Mouse (Mus musculus): ENCODE results near the gene Pdia5. TPM values are rescaled to one million over a fixed set of nuclear protein-coding genes. Genes with fewer than 3 reads are reported as not detected.

Gene Pdia5
- polyA plus RNA-seq, 1 experiment from 2014 or later, result 46.7 TPM

GRCm38 (mm10) chr16:35505786-35506185, 15.1 kb upstream of the Pdia5 start:
- Histone ChIP-seq H3K36me3 (no peaks in the 10 kb centered on the region), H3K9ac (no peak overlapping the region), H3K4me3 (replicated peaks) (no peak overlapping the region), H3K27ac (no peak overlapping the region), H3K9me3 (replicated peaks) (no peaks in the 10 kb centered on the region), H3K4me1 (replicated peaks) (no peaks in the 10 kb centered on the region; the same call in 1 of the 2 replicates), H3K27me3 (no peaks in the 10 kb centered on the region), H3K4me2 (no peak overlapping the region)
- DNase-seq, result no peak
- no peak for ATAC-seq (ENCODE audit: low read depth)
- WGBS (ENCODE audit: insufficient replicate concordance), result 73% methylated on average over 4 of the region's 4 CpGs

- Histone ChIP-seq H3K27ac (no peak overlapping the region), H3K4me3 (replicated peaks) (no peak overlapping the region), H3K4me2 (no peak overlapping the region), H3K27me3 (no peaks in the 10 kb centered on the region), H3K9ac (no peak overlapping the region), H3K4me1 (replicated peaks) (no peaks in the 10 kb centered on the region; the same call in 1 of the 2 replicates), H3K36me3 (no peaks in the 10 kb centered on the region), H3K9me3 (replicated peaks) (no peaks in the 10 kb centered on the region; the same call in 1 of the 2 replicates)
- DNase-seq (no peak), ATAC-seq (ENCODE audit: low read depth) (no peak)
- WGBS (ENCODE audit: insufficient replicate concordance), result 65% methylated on average over 8 of the region's 8 CpGs
Observed at GRCm38 (mm10) chr16:35504266-35504665, 13.6 kb upstream of the Pdia5 start.

DNA sequence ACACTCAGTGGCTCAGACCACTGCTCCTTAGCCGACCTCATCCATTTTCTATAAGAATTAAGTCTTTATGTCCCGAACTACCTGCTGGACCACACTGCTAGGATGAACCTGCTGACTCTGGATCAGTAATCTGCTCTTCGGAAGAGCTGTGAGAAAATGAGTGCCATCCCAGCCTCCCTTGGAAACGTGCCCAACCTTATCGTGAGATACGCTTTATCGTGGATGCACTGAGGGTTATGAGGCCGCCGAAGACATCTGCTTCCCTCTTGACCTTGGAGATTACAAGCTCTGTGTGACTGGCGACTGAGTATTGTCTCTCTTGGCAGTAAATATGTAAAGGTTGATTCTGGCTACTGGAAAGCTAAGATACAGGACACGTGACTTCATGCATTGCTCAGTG, 11.8 kb upstream of the Pdia5 start:
- WGBS (ENCODE audit: insufficient replicate concordance), result 73% methylated on average over 11 of the region's 11 CpGs
- ATAC-seq (ENCODE audit: low read depth), result no peak

DNA sequence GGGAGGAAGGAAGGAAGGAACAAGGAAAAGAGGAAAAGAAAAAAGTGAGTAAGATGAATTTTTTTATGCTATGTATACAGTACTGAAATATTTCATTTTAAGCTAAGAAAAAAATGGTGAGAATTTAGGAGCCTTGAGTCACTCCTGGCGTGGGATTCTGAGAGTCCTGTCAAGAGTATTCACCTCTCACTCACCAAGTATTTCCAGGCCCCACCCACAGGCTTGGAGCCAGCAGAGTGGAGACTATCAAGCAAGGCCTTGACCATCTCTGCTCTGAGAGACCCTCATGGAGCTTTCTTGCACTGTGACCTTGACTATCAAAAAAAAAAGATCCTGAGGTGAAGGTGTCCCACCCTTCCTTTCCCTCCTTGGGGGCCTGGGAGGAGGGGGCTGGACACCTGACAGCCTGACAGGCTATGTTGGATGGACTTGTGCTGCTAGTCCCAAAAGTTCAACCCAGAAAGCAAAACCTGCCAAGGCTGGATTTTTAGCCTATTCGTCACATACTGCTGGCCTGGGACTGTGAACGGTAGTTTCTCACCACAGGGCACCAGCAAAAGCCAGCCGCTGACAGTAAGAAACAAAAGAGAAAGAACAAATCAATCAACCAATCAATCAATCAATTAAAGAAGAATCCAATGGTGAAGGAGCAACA, 10.6 kb upstream of the Pdia5 start:
- H3K4me3 ChIP-seq (replicated peaks), result no peak overlapping the region
- no peak overlapping the region for H3K27ac ChIP-seq
- no peak overlapping the region for H3K4me2 ChIP-seq
- no peaks in the 10 kb centered on the region for H3K4me1 ChIP-seq (replicated peaks)
- H3K36me3 ChIP-seq, result no peaks in the 10 kb centered on the region
- 63% methylated on average over 4 of the region's 4 CpGs for WGBS (ENCODE audit: insufficient replicate concordance)
- no peaks in the 10 kb centered on the region for H3K27me3 ChIP-seq
- DNase-seq, result no peak
- ATAC-seq (ENCODE audit: low read depth), result no peak
- H3K9ac ChIP-seq, result no peak overlapping the region
- H3K9me3 ChIP-seq (replicated peaks), result no peaks in the 10 kb centered on the region; the same call in 1 of the 2 replicates

More for the DNA sequence above, 11.8 kb upstream of the Pdia5 start:
- Histone ChIP-seq H3K4me2 (no peak overlapping the region), H3K36me3 (no peaks in the 10 kb centered on the region), H3K27me3 (no peaks in the 10 kb centered on the region), H3K27ac (no peak overlapping the region), H3K4me3 (replicated peaks) (no peak overlapping the region), H3K9me3 (replicated peaks) (no peaks in the 10 kb centered on the region; the same call in 1 of the 2 replicates), H3K4me1 (replicated peaks) (no peaks in the 10 kb centered on the region), H3K9ac (no peak overlapping the region)
- DNase-seq, result no peak

- Histone ChIP-seq H3K9ac (no peak overlapping the region), H3K4me3 (replicated peaks) (no peak overlapping the region), H3K9me3 (replicated peaks) (no peaks in the 10 kb centered on the region; the same call in 1 of the 2 replicates), H3K4me2 (no peak overlapping the region), H3K4me1 (replicated peaks) (no peaks in the 10 kb centered on the region), H3K27me3 (no peaks in the 10 kb centered on the region), H3K27ac (no peak overlapping the region), H3K36me3 (no peaks in the 10 kb centered on the region)
- ATAC-seq (ENCODE audit: low read depth), result no peak
- DNase-seq, result no peak
- WGBS (ENCODE audit: insufficient replicate concordance), result 64% methylated on average over 3 of the region's 3 CpGs
Observed at GRCm38 (mm10) chr16:35500342-35500741, 9.7 kb upstream of the Pdia5 start.

DNA sequence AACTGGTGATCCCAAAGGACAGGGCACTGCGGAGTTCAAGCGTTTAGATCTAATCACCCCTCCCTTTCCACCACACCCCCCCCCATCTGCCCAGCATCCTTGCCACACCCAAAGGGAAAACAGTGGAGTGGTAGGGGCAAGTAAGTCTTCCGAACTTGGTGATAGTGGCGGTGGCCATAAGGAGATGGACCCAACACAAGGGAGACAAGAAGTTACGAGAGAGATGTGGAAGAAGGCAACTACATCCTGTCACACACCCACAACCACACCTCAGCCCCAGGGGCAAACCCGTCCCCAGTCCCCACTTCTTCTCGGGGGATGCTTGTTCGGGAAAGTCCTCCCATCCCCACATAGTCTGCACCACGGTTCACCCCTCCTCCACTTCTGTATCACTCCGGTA, 880 bp downstream of the Pdia5 start:
- H3K9ac ChIP-seq, result peak overlapping the region; percentile 69

DNA sequence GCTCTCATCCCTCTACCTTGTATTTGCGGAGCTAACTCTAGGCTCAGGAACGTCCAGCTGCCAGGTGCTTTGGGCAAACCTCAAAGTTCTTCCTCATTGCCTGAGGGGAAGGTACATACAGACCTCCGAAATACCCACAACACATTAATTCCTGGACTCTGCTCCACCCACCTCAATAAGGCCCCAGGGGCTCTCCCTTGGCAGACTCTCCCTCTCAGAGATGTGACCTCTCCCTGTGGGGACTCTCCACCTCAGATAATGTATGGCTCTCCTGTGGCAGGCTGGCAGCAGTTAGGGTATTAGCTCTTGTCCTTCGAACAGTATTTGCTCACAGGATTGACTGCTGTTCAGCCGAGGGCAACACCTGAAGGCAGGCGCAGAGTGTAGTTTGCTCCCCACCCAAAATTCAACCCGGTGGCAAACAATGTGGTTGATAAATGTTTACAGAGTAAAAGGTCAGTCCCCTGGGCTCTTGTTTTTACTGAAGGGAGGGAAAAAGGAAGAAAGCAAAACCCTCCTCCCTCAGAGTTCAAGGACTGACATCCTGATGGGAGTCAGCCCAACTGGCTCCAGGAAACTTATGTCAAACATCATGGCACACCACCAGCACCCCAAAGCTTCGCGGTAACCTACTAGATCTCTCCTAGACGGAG, 1.5 kb downstream of the Pdia5 start:
- Histone ChIP-seq H3K27ac (peak overlapping the region; percentile 41), H3K9me3 (replicated peaks) (no peaks in the 10 kb centered on the region), H3K4me2 (peak overlapping the region; percentile 75), H3K4me3 (replicated peaks) (peak overlapping the region; percentile 66), H3K9ac (0 out of 2 replicates have a peak overlapping the region, but pooled peaks have one; percentile 69), H3K4me1 (replicated peaks) (peaks cover 35% of the 10 kb centered on the region), H3K36me3 (no peaks in the 10 kb centered on the region), H3K27me3 (peaks cover 20% of the 10 kb centered on the region)
- DNase-seq (no peak), ATAC-seq (ENCODE audit: low read depth) (0 out of 2 replicates have a peak, but pooled peaks have one; percentile 24)
- 50% methylated on average over 10 of the region's 10 CpGs for WGBS (ENCODE audit: insufficient replicate concordance)

More for the DNA sequence above, 880 bp downstream of the Pdia5 start:
- peak overlapping the region; percentile 75 for H3K4me2 ChIP-seq
- H3K4me1 ChIP-seq (replicated peaks), result peaks cover 29% of the 10 kb centered on the region
- H3K9me3 ChIP-seq (replicated peaks), result no peaks in the 10 kb centered on the region
- peak overlapping the region; percentile 66 for H3K4me3 ChIP-seq (replicated peaks)
- peaks cover 20% of the 10 kb centered on the region for H3K27me3 ChIP-seq
- DNase-seq, result no peak
- H3K27ac ChIP-seq, result peak overlapping the region; percentile 23; the same call in 1 of the 2 replicates
- no peaks in the 10 kb centered on the region for H3K36me3 ChIP-seq
- WGBS (ENCODE audit: insufficient replicate concordance), result 8% methylated on average over 10 of the region's 10 CpGs
- ATAC-seq (ENCODE audit: low read depth), result no peak

DNA sequence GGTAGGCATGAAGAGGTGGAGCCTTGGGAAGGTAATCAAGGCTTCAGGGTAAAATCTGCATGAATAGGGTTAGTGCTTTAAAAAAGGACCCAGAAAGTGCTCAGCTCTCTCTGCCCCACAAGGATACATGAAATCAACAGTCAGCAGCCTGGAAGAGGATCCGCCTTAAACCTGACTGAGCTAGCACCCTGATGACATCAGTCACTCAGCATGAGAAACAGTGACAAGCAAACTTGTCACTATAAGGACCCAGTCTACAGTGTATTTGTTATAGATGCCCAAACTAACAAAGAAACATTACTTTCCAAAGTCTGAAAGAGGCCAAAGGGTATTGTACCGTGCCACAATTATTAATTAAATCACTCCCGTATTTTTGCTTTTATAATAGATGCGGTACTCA, 2.9 kb downstream of the Pdia5 start:
- ATAC-seq (ENCODE audit: low read depth), result no peak

GRCm38 (mm10) chr16:35487056-35487455, 3.6 kb downstream of the Pdia5 start:
- Histone ChIP-seq H3K9me3 (replicated peaks) (no peaks in the 10 kb centered on the region), H3K9ac (no peak overlapping the region), H3K27ac (no peak overlapping the region), H3K4me1 (replicated peaks) (peaks cover 37% of the 10 kb centered on the region), H3K4me3 (replicated peaks) (no peak overlapping the region), H3K4me2 (no peak overlapping the region), H3K36me3 (0 out of 2 replicates have a peak, but pooled peaks cover 4% of the 10 kb centered on the region), H3K27me3 (peaks cover 20% of the 10 kb centered on the region)
- DNase-seq (no peak), ATAC-seq (ENCODE audit: low read depth) (no peak)
- 37% methylated on average over 4 of the region's 4 CpGs for WGBS (ENCODE audit: insufficient replicate concordance)

More for the DNA sequence above, 2.9 kb downstream of the Pdia5 start:
- H3K4me1 ChIP-seq (replicated peaks), result peaks cover 37% of the 10 kb centered on the region
- H3K9me3 ChIP-seq (replicated peaks), result no peaks in the 10 kb centered on the region
- no peak overlapping the region for H3K4me3 ChIP-seq (replicated peaks)
- no peak for DNase-seq
- H3K36me3 ChIP-seq, result no peaks in the 10 kb centered on the region
- WGBS (ENCODE audit: insufficient replicate concordance), result 70% methylated on average over 4 of the region's 4 CpGs
- no peak overlapping the region for H3K27ac ChIP-seq
- peaks cover 20% of the 10 kb centered on the region for H3K27me3 ChIP-seq
- H3K4me2 ChIP-seq, result no peak overlapping the region
- H3K9ac ChIP-seq, result no peak overlapping the region

DNA sequence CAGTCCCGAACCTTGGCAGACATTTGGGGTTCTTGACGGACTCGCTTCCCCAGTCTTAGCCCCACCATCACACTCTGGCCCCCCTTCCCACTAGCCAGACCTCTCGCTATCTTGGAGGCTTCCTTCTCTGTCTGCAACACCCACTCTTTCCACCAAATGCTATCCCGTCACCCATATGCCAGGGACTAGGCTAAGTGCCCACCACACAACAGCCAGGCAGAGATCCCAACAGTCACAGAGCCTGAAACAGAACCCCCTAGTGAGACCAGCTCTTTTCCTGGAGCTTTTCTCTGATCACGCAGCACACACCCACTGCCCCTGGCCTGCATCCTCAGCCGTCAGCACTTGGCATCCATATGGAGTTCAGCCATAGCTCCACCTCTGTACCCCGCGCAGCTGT, 5.0 kb downstream of the Pdia5 start:
- DNase-seq, result no peak
- 70% methylated on average over 9 of the region's 9 CpGs for WGBS (ENCODE audit: insufficient replicate concordance)

DNA sequence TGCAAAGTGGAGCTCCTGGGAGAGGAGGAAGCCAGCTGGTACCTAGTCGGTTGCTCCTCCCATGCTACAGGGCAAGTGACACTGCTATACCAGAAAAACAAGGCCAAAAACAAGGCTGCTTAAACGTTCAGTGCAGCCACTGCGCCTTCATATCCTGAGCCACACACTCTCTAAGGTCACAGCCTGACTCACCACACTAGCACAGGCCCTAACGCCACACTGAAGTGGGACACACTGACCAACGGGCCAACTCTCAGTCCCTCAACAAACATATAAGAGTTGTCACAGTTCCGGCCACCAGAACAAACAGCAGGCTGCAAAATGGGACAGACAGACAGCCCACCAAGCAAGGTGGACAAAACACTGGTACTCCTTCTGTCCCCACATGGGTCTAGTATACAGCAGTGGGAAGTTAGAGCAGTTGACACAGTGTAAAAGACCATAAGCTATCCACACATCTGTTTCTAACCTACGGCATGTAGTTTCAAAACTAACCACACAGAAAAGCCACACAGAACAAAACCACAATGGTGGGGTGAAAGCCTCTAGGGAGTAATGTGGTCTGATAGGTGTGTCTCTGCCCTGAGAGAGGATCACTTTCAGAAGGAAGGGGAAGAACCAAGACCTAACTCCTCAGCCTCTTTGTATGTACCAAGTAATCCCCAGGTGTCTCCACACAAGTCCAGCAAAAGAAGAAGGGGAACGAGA, 6.0 kb downstream of the Pdia5 start:
- peaks cover 7% of the 10 kb centered on the region; the same call in 1 of the 2 replicates for H3K27me3 ChIP-seq
- no peak overlapping the region for H3K4me2 ChIP-seq
- WGBS (ENCODE audit: insufficient replicate concordance), result 45% methylated on average over 8 of the region's 8 CpGs
- H3K27ac ChIP-seq, result no peak overlapping the region
- 0 out of 2 replicates have a peak, but pooled peaks cover 9% of the 10 kb centered on the region for H3K36me3 ChIP-seq
- ATAC-seq (ENCODE audit: low read depth), result no peak
- H3K4me1 ChIP-seq (replicated peaks), result peaks cover 34% of the 10 kb centered on the region
- H3K4me3 ChIP-seq (replicated peaks), result no peak overlapping the region
- H3K9me3 ChIP-seq (replicated peaks), result no peaks in the 10 kb centered on the region
- H3K9ac ChIP-seq, result no peak overlapping the region
- no peak for DNase-seq

More for the DNA sequence above, 5.0 kb downstream of the Pdia5 start:
- Histone ChIP-seq H3K4me3 (replicated peaks) (no peak overlapping the region), H3K4me1 (replicated peaks) (peaks cover 37% of the 10 kb centered on the region), H3K36me3 (0 out of 2 replicates have a peak, but pooled peaks cover 9% of the 10 kb centered on the region), H3K4me2 (no peak overlapping the region), H3K27ac (no peak overlapping the region), H3K9ac (no peak overlapping the region), H3K9me3 (replicated peaks) (no peaks in the 10 kb centered on the region), H3K27me3 (peaks cover 16% of the 10 kb centered on the region)
- ATAC-seq (ENCODE audit: low read depth), result no peak
